Mouse (Mus musculus) cerebellum, postnatal 4 days (tissue): ENCODE measurements around the gene Ankrd36.
"Not testable (repeated sequence)": the region's sequence is repeated elsewhere in the genome, so short reads cannot be mapped to it uniquely, and the experiment has no call there.

Source experiments
- DNase-seq, 2 experiments: peaks; one replicate each; pipeline ENCODE4 v3.0.0; 2022; ENCODE audit warnings: low spot score in 2 of 2, mixed read lengths in 1 of 2

The Ankrd36 gene

DNA sequence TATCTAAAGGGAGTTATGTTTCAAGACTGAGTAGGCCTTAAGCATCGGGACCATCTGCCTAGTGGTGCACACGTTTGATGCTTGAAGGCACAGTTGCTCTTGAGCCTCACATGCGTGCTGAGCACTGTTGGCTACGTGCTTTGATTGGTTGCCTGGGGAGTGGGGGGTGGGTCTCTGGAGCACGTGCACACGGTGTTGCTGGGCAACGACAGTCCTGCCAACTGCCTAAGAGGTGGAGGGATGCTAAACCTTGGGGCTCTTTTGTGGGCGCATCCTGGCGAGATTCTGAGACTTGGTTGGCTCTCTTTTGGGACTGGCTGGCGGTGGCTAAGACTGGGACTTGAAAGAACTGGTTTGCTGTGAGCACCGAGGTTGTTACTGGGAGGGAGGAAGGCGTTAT, at the start of gene Ankrd36:
Gene Ankrd36 (plus strand): TSS at position 211 of the 400 bp plus-strand sequence.
- DNase-seq, result no peak

- peak; percentile 95 to 97 for DNase-seq
Measured at GRCm38 (mm10) chr11:5520412-5521265, 48.8 kb upstream of the Ankrd36 start, which contains the start of gene Xbp1. Gene Xbp1 (plus strand): TSS chr11:5520659.

DNA sequence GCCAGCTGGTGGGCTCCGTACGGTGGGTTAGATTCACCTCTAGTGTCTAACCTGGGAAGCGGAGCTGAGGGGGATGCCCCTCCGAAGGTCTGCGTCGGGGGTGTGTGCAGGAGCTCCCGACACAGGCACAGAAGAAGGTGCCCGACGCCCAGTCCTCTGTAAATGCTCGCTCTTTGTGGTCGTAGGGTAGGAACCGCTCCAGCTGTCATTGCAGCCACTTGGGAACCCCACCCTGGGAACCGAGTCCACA, 48.3 kb upstream of the Ankrd36 start:
- no peak for DNase-seq

GRCm38 (mm10) chr11:5521516-5522291, 47.8 kb upstream of the Ankrd36 start:
- DNase-seq, result peak in 1 of 2 experiments; percentile 50

GRCm38 (mm10) chr11:5522798-5523415, 46.6 kb upstream of the Ankrd36 start:
- no peak for DNase-seq

DNA sequence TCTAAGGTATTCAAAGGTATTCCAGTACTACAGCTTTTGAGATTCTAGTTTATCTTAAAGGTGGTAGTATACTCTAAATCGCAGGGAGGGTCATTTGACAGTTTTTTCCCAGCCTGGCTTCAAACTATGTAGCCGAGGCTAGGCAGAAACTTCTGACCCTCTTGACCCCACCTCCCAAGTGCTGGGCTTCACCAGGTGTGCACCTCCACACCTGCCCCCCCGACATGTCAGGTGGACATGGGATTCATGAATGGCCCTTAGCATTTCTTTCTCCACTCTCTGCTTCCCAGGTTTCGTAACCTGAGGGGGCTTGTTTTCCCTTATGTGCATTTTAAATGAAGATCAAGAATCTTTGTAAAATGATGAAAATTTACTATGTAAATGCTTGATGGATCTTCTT, 44.1 kb upstream of the Ankrd36 start:
- no peak for DNase-seq

DNA sequence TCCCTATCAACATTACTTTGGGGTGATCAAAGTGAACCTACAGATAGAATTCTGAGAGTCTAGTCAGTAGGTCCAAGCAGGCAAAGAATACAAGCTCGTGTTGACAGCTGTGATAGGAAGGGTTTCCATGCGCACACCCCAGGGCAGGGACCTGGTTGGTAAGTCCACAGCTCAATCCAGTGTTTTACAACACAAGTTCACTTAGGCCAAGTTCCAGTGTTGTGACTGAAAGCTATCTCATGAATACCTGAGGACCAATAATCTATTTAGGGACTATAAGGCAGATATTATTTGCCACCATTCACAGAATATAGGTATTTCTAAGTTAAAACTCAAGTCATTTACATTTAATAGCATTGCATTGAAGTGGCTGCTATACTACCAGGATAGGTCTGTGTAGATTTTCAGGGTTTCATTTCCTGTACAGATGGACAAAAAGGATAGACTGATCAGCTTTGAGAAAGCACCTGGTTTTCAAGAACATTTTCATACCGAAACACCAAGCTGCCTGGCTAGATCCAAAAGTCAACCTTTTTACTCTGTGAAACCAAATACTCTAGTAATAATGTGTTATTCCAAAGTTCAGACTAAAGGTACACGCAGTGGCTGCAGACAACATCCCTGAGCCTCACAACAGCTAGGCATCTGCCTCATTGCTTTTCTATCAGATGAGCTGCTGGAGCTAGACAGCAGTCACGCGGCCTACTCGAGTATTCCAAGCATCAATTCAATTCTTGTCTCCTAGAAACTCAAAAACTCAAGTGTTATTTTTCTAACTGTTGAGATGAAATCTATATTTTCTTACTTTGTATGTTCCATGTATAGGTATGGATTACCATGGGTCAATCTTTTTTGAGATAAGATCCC, 42.7 kb upstream of the Ankrd36 start:
- DNase-seq, result no peak

- DNase-seq, result no peak
Measured at GRCm38 (mm10) chr11:5527865-5528523, 41.5 kb upstream of the Ankrd36 start.

- DNase-seq, result no peak
Measured at GRCm38 (mm10) chr11:5528841-5529240, 40.6 kb upstream of the Ankrd36 start.

DNA sequence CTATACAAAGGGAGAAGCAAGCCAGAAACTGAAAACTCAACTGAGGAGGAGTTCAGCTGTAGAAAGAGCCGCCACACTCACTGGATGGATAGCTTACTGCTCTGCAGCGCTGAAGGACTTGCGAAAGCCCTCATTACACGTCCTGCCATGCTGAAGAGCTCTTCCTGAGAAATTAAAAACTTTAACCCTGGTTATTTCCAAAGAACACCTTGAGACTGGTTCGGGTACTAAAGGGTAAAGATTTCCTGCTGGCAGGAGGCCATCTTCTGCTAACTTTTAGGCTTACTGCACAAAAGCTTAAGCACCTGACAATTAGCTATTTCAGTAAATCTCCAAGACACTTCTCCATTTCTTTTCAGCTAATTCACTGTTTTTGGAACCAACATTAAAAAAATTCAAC, 39.3 kb upstream of the Ankrd36 start:
- no peak for DNase-seq

GRCm38 (mm10) chr11:5530717-5531116, 38.8 kb upstream of the Ankrd36 start:
- DNase-seq, result no peak

- DNase-seq, result no peak
Measured at GRCm38 (mm10) chr11:5533108-5533507, 36.4 kb upstream of the Ankrd36 start.

- DNase-seq, result not testable (repeated sequence)
Measured at GRCm38 (mm10) chr11:5537454-5537853, 32.0 kb upstream of the Ankrd36 start.

DNA sequence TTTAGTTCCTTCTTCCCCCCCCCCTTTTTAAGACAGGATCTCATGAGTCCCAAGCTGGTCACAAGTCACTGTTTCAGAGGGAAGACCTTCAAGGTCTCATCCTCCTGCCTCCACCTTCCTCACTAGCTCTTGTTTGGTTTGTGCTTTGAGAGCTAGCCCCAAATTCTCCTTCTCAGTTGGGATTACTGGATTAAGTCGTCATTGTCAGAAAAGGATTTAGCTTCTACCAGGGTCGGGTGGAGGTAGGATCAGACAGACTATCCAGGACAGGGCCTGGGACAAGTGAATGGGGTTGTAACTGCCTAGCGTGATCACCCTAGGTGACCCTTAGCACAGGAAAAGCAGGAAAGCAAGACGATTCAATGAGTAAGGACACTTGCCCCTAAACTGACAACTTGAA, 29.2 kb upstream of the Ankrd36 start:
- no peak for DNase-seq

- no peak for DNase-seq
Measured at GRCm38 (mm10) chr11:5541230-5541798, 28.2 kb upstream of the Ankrd36 start.

GRCm38 (mm10) chr11:5541799-5542481, 27.5 kb upstream of the Ankrd36 start, which contains the start of gene Ccdc117:
Gene Ccdc117 (minus strand): TSS chr11:5542187.
- peak; percentile 61 to 77 for DNase-seq

DNA sequence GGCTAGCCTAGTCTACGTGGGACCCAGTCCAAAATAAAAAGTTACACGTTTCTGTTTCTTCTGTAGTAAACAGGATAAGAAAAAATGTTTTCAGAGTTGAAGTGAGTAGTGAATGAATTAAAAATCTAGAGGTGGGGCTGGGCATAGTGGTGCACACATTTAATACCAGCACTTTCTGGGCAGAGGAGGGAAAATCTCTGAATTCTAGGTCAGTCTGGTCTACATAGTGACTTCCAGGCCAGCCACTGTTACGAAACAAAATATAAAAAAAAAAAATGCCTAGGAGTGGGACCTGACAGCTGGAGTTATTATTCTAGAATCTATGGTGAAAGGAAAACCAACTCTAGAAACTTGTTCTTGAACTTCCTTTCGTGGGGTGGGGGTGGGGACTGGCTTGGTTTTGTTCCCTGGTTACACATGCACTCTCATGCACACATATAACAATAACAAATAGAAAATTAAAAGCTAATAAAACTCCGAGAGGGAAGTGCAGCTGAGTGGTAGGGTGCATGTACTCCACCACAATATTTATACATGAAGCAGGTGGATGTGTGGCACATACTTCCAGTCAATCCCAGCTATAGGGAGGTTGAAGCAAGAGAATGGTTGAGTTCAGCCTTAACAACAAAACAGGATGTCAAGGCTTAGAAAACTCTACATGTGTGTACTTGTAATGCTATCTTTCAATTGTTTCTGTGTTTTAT, 26.9 kb upstream of the Ankrd36 start:
- DNase-seq, result no peak

DNA sequence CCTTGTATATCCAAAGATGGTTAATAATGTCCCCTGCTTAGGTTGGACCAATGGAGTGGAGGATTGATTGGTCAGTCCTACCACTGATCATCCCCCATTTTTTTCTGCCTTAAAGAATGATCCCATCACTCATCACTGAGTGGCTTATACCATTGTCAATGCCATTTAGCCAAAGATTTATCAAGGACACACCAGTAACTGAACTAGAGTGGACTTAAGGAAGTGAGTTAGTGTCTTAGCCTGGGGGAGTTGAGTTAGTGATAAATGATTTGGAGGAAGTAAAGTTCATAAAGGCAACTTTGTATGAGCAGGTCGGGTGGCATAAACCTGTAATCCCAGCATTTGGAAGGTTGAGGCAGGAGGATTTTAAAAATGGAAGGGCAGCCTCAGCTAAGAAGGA, 26.2 kb upstream of the Ankrd36 start:
- DNase-seq, result no peak

GRCm38 (mm10) chr11:5544709-5545108, 24.8 kb upstream of the Ankrd36 start:
- DNase-seq, result not testable (repeated sequence)
